Mouse (Mus musculus) stomach, embryonic 15.5 days (tissue): ENCODE measurements at regions not wholly inside any gene's neighbourhood (a gene's known extent, or its start where the extent isn't known, plus 50 kb on each side); places are given as distances from the start of the nearest gene placed in this dataset.

Source experiments
- ATAC-seq: fragments of 200-750 bp; cut with Nextera tagmentation; 2 replicates; pipeline ENCODE4 v1.8.0; 2017; ENCODE audit warnings: low read depth, moderate number of reproducible peaks, moderate TSS enrichment; ENCODE audit not compliant: insufficient read depth, low FRiP score
- H3K27ac ChIP-seq: fragments of 300-500 bp; sonication (generic); 2 replicates; pipeline ENCODE4 v1.5.1; 2015; ENCODE audit warnings: mild to moderate bottlenecking, inconsistent platforms
- H3K27me3 ChIP-seq: fragments of 300-500 bp; sonication (generic); replicated peaks from 2 replicates; pipeline ENCODE4 v1.6.1; 2015; ENCODE audit warnings: inconsistent platforms
- H3K36me3 ChIP-seq: fragments of 300-500 bp; sonication (generic); 2 replicates; pipeline ENCODE4 v1.6.1; 2015; ENCODE audit warnings: inconsistent platforms
- H3K4me1 ChIP-seq: fragments of 300-500 bp; sonication (generic); 2 replicates; pipeline ENCODE4 v1.6.1; 2015; ENCODE audit warnings: inconsistent platforms
- H3K4me2 ChIP-seq: fragments of 300-500 bp; sonication (generic); 2 replicates; pipeline ENCODE4 v1.6.1; 2015; ENCODE audit warnings: mild to moderate bottlenecking, inconsistent platforms
- H3K4me3 ChIP-seq: fragments of 300-500 bp; sonication (generic); replicated peaks from 2 replicates; pipeline ENCODE4 v1.5.1; 2015; ENCODE audit warnings: inconsistent platforms
- H3K9ac ChIP-seq: fragments of 300-500 bp; sonication (generic); 2 replicates; pipeline ENCODE4 v1.6.1; 2015; ENCODE audit warnings: inconsistent platforms
- H3K9me3 ChIP-seq: fragments of 300-500 bp; sonication (generic); 2 replicates; pipeline ENCODE4 v1.6.1; 2016; ENCODE audit warnings: inconsistent platforms
- WGBS: fragments of 180-500 bp; shearing (Covaris S2); methylation state at CpG from one replicate; pipeline ENCODE4 v1.1.7; 2015; 5-methylcytosine and 5-hydroxymethylcytosine counted together

DNA sequence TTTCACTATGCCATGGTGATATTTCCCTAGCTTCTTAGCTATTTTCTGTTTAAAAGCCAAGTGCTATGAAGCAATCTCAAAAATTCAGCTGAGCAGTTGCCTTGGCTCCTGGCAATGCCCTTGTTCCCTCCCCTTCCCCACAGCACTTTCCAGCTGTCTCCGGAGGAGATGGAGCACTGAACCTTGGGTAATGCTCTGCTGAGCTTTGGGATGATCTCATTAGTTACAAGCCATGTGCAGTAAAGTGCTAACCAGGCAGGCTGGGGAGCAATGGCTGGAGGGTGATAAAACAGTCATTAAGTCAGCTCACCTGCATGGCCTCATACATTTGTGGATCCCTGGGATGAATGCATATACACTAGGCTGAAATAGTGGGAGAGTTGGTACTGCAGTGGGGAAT lies 659.4 kb downstream of the Rab28 start:
- Histone ChIP-seq H3K4me2 (no peak overlapping the region), H3K4me3 (no peak overlapping the region), H3K9me3 (no peaks in the 10 kb centered on the region), H3K36me3 (no peaks in the 10 kb centered on the region), H3K27ac (no peak overlapping the region), H3K4me1 (no peaks in the 10 kb centered on the region), H3K9ac (no peak overlapping the region), H3K27me3 (no peaks in the 10 kb centered on the region)
- ATAC-seq, result peak; percentile 53; the same call in 1 of the 2 replicates
- 7% methylated on average over 1 of the region's 1 CpGs for WGBS

DNA sequence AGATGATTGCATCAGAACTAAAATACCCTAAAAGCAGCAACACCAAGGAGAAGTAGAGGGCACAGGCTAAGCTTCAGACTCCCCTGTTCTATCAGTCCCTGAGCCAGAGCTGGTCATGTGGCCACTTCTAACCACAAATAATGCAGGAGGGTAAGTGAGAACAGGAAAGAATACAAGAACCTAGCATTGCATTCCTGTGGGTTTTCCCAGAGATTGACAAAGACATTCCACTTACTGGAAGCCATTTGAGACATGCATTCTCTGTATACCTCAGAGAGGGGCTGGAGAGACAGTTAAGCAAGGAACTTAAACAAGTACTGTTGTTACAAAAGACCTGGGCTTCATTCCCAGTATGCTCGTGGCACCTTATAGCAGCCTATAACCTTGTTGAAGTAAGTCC lies 662.7 kb downstream of the Rab28 start:
- Histone ChIP-seq H3K9ac (no peak overlapping the region), H3K4me1 (no peaks in the 10 kb centered on the region), H3K4me2 (no peak overlapping the region), H3K36me3 (no peaks in the 10 kb centered on the region), H3K4me3 (no peak overlapping the region), H3K9me3 (no peaks in the 10 kb centered on the region), H3K27ac (no peak overlapping the region), H3K27me3 (no peaks in the 10 kb centered on the region)
- WGBS, result 60% methylated on average over 1 of the region's 1 CpGs
- ATAC-seq, result no peak

DNA sequence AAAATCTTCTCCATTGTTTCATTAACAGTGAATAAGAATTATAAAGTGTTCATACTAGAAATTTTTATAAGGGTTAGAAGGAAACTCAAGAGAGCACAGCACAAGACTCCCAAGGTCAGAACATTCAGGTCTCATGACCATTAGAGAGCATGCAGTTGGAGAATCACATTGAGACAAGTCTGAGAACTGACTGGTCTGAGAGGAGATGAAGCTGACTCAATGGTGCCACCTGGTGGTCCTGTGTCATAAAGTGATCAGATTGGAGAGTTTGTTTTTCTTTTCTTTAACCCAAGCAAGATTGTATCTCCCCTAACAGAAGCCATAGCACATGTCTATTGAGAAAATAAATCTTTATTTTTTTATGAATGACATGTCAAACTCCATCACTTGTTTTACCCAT lies 663.5 kb downstream of the Rab28 start:
- H3K27me3 ChIP-seq, result no peaks in the 10 kb centered on the region
- H3K4me2 ChIP-seq, result no peak overlapping the region
- H3K9me3 ChIP-seq, result no peaks in the 10 kb centered on the region
- H3K4me3 ChIP-seq, result no peak overlapping the region
- H3K27ac ChIP-seq, result no peak overlapping the region
- no peak for ATAC-seq
- no peaks in the 10 kb centered on the region for H3K4me1 ChIP-seq
- H3K9ac ChIP-seq, result no peak overlapping the region
- H3K36me3 ChIP-seq, result no peaks in the 10 kb centered on the region

DNA sequence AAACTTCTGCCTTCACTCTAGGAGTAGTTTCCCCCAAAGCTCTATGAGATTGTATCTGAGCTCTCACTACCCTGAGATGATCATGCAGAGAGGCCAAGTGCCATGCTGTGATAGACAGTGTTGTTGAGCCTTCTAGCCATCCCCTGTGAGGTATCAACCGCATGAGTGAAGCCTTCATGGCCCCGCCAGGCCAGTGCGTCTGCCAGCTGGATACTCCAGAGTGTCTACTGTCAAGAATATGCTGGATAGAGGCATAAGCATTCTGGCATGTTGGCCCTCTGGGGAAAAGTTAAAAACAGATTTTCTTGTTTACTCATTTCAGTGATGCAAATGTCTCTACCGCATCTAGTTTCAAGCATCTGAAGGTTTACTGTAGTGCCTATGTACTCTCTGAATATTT lies 669.2 kb downstream of the Rab28 start:
- no peak overlapping the region for H3K27ac ChIP-seq
- H3K4me3 ChIP-seq, result no peak overlapping the region
- H3K9ac ChIP-seq, result no peak overlapping the region
- no peaks in the 10 kb centered on the region for H3K9me3 ChIP-seq
- no peaks in the 10 kb centered on the region for H3K36me3 ChIP-seq
- no peaks in the 10 kb centered on the region for H3K4me1 ChIP-seq
- ATAC-seq, result no peak
- 85% methylated on average over 4 of the region's 4 CpGs for WGBS
- H3K4me2 ChIP-seq, result no peak overlapping the region
- no peaks in the 10 kb centered on the region for H3K27me3 ChIP-seq

DNA sequence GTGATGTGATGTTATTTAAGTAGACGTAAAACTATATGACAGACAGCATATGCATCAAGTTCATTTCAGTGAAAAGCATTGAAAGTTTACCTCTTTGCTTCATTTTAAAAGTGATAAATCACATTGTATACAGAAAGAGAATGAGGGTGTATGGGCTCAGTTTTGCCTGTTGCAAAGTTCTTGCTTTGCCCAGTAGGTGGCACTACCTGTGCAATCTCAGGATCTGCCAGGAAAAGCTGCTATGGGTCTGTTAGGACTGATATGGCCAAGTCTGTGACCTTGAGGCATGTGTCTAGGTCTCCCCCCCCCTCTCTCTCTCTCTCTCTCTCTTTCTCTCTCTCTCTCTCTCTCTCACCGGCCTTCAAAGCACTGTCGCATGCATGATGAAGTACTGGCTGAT lies 701.3 kb downstream of the Rab28 start:
- H3K27me3 ChIP-seq, result no peaks in the 10 kb centered on the region
- 39% methylated on average over 3 of the region's 3 CpGs for WGBS
- H3K27ac ChIP-seq, result no peak overlapping the region
- H3K36me3 ChIP-seq, result no peaks in the 10 kb centered on the region
- H3K9me3 ChIP-seq, result no peaks in the 10 kb centered on the region
- H3K4me2 ChIP-seq, result no peak overlapping the region
- H3K4me1 ChIP-seq, result no peaks in the 10 kb centered on the region
- no peak overlapping the region for H3K4me3 ChIP-seq
- peak; percentile 22; the same call in 1 of the 2 replicates for ATAC-seq
- no peak overlapping the region for H3K9ac ChIP-seq

DNA sequence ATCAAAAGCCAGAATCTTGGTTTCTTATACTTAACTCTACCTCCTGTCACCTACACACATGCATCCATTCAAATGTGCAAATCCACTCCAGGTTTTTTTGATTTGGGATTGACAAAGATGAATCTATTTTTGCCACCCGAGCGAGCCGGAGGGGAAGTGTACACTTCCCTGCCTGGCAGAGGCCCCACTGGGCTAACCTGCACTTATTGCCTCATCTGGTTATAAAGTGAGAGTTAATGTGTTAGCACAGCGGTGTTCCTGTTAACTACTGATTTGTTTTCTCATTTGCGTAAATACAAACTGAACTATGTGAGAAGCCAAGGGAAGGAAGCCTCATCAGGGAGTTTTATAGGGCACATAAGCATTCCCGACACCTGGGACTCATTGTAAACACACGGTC lies 721.4 kb downstream of the Rab28 start:
- Histone ChIP-seq H3K9ac (no peak overlapping the region), H3K27me3 (no peaks in the 10 kb centered on the region), H3K36me3 (no peaks in the 10 kb centered on the region), H3K4me1 (no peaks in the 10 kb centered on the region), H3K9me3 (no peaks in the 10 kb centered on the region), H3K27ac (no peak overlapping the region), H3K4me3 (no peak overlapping the region), H3K4me2 (no peak overlapping the region)
- 50% methylated on average over 7 of the region's 7 CpGs for WGBS
- no peak for ATAC-seq

DNA sequence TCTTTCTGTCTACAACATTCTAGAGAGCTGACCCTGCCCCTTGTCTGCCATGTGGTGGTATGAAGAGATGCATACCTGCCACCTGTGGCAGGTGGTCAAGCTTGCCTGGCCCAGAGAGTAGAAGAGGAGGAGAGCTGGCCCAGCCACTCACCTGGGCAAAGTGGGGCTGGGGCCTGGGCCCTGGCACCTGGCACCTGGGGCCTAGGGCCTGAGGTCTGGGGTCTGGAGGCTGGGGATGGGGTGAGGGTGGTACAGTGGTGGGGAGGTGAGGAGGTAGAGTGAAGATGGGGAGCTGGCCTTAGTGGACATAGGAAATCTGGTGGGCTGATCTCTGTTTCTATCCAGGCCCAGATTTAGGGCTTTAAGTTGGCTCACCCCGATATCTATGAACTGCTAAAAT lies 733.1 kb downstream of the Rab28 start:
- no peak overlapping the region for H3K4me2 ChIP-seq
- no peaks in the 10 kb centered on the region for H3K36me3 ChIP-seq
- H3K27ac ChIP-seq, result no peak overlapping the region
- no peaks in the 10 kb centered on the region for H3K27me3 ChIP-seq
- ATAC-seq, result no peak
- H3K9me3 ChIP-seq, result no peaks in the 10 kb centered on the region
- H3K4me3 ChIP-seq, result no peak overlapping the region
- WGBS, result 97% methylated on average over 1 of the region's 1 CpGs
- no peaks in the 10 kb centered on the region for H3K4me1 ChIP-seq
- H3K9ac ChIP-seq, result no peak overlapping the region

DNA sequence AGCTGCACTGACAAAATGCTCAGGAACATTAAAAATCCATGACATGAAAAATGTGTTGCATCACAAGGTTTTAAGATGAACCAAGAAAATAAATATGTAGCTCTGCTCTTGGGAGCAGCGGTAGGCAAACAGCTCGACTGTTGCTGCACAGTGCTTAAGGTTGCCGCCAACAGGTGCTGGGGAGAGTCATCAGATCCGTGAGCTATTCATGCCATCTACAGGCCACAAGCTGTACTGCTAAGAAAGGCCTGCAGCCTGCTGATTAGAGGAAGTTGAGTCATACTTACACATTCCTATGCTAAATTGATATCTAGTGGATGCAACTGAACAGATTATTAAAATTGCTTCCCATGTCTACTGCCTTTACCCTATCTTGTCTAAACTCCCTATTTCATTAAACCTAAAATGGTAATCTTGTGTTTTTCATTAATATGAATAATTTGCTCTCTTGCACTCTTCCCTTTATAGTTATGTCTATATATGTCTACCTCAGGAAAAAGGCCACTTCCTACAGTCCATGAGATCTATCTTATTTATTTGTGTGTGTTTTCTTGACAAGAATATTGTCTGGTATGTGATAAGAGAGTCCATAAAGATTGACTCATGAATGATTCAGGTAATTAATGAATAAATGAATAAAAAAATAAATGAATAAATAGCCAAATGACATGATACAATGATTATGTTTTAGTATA lies 754.9 kb downstream of the Rab28 start:
- under 1% methylated on average over 4 of the region's 4 CpGs for WGBS
- peak; percentile 85 for ATAC-seq
- H3K27ac ChIP-seq, result no peak overlapping the region
- H3K27me3 ChIP-seq, result no peaks in the 10 kb centered on the region
- no peak overlapping the region for H3K4me3 ChIP-seq
- H3K36me3 ChIP-seq, result no peaks in the 10 kb centered on the region
- H3K4me2 ChIP-seq, result no peak overlapping the region
- no peak overlapping the region for H3K9ac ChIP-seq
- H3K9me3 ChIP-seq, result no peaks in the 10 kb centered on the region
- H3K4me1 ChIP-seq, result no peaks in the 10 kb centered on the region

DNA sequence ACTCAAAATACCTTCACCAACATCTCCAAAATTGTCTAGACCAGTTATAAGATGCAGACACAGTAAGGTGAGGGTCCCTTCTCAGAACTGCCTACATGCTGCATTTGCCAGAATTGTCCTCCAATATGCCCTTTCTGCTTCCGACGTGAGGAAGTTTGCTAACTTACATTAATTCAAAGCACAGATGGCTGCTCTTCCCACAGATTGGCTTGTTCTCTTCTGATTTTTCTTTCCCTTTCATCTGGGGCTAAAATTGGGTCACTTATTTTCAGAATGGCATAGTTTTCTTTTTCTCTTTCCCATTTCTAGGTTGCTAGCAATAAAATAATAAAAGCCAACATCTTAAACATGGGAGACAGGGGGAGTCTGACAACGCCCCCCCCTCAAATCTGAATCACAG lies 778.8 kb downstream of the Rab28 start:
- no peak overlapping the region for H3K4me3 ChIP-seq
- ATAC-seq, result no peak
- 74% methylated on average over 3 of the region's 3 CpGs for WGBS
- H3K4me1 ChIP-seq, result no peaks in the 10 kb centered on the region
- H3K27ac ChIP-seq, result no peak overlapping the region
- no peaks in the 10 kb centered on the region for H3K27me3 ChIP-seq
- no peak overlapping the region for H3K9ac ChIP-seq
- H3K36me3 ChIP-seq, result no peaks in the 10 kb centered on the region
- H3K9me3 ChIP-seq, result no peaks in the 10 kb centered on the region
- no peak overlapping the region for H3K4me2 ChIP-seq

DNA sequence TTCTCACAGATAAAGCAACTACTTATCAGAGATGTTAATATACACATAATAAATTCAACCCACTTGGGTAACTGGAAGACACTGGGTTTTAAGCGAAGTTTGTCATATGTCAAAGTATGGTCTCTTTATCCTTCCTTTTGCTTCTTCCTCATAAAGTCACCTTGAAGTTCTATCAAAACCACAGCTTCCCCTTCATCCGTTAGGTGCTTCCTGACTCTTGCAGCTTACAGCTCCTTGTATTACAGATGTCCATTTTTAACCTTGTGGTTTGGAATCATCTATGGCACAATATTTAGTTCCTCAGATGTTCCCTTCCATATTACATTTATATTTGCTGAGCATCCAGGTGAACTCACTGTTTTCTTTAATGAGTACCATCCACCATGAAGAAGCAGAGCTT lies 787.0 kb downstream of the Rab28 start:
- ATAC-seq, result no peak
- no peaks in the 10 kb centered on the region for H3K36me3 ChIP-seq
- WGBS, result 85% methylated on average over 2 of the region's 2 CpGs

DNA sequence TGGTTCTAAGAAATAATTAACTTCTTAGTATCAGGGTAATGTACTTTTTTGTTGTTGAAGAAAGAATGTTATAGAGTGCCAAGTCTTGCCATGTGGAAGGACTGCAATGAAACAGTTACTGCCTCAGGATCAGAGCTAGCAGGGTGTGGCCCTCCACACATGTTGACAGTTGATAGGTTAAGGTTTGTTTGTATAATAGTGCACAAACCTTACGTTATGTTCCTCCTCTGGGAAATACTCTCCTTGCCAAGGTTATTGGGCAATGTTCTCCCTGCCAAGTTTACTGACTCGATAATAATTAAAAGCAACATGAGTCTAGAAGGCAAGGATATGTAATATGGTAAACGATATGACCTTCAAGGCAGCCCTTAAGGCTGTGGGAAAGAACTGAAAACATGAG lies 799.2 kb downstream of the Rab28 start:
- Histone ChIP-seq H3K4me1 (no peaks in the 10 kb centered on the region), H3K9ac (no peak overlapping the region), H3K4me3 (no peak overlapping the region), H3K36me3 (no peaks in the 10 kb centered on the region), H3K27ac (no peak overlapping the region), H3K27me3 (no peaks in the 10 kb centered on the region), H3K4me2 (no peak overlapping the region), H3K9me3 (no peaks in the 10 kb centered on the region)
- 67% methylated on average over 3 of the region's 3 CpGs for WGBS
- no peak for ATAC-seq

More for the DNA sequence above, 787.0 kb downstream of the Rab28 start:
- H3K27ac ChIP-seq, result no peak overlapping the region
- no peaks in the 10 kb centered on the region for H3K4me1 ChIP-seq
- H3K9me3 ChIP-seq, result no peaks in the 10 kb centered on the region
- H3K27me3 ChIP-seq, result no peaks in the 10 kb centered on the region
- H3K4me2 ChIP-seq, result no peak overlapping the region
- no peak overlapping the region for H3K4me3 ChIP-seq
- no peak overlapping the region for H3K9ac ChIP-seq

DNA sequence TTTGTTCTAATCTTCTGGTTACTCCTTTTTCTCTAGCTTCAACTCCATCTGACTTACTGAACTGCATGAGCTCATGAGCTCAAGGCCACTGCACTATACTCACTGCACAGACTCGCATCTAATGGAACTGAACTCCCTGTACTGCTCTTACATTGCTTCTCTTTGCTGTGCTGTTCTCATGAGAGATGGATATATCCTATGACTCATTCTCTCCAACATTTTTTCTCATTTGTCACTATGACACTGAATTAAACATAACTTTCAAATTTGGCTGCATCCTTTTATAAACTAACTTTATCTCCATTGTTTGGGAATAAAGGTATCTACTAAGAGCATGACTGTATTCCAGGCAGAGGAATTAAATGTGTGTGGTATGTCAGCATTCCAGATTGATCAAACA lies 806.2 kb downstream of the Rab28 start:
- H3K4me2 ChIP-seq, result no peak overlapping the region
- H3K36me3 ChIP-seq, result no peaks in the 10 kb centered on the region
- H3K27ac ChIP-seq, result no peak overlapping the region
- H3K9me3 ChIP-seq, result no peaks in the 10 kb centered on the region
- no peaks in the 10 kb centered on the region for H3K4me1 ChIP-seq
- no peaks in the 10 kb centered on the region for H3K27me3 ChIP-seq
- no peak overlapping the region for H3K9ac ChIP-seq
- no peak overlapping the region for H3K4me3 ChIP-seq
- 56% methylated on average over 1 of the region's 1 CpGs for WGBS
- no peak for ATAC-seq

DNA sequence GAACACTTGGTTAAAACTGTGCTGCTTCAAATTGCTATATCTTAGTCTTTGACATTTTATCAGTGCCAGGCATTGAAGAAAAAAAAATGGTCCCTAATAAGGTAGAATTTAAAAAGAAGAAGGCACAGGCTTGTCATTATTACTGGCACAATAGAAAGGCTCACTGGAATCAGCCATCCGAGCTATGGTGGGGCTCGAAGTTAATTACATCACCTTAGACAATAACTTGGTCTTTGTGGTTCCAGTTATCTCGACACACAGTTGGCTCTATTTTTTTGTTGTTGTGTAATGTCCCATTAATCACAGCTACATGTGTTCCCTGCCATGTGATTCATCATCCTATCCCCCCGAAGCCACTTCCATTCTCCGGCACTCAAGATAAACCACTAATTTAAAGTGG lies 825.1 kb downstream of the Rab28 start:
- H3K36me3 ChIP-seq, result no peaks in the 10 kb centered on the region
- no peak overlapping the region for H3K4me2 ChIP-seq
- H3K27me3 ChIP-seq, result no peaks in the 10 kb centered on the region
- WGBS, result 48% methylated on average over 5 of the region's 5 CpGs
- no peak for ATAC-seq
- H3K9me3 ChIP-seq, result no peaks in the 10 kb centered on the region
- H3K27ac ChIP-seq, result no peak overlapping the region
- H3K4me1 ChIP-seq, result no peaks in the 10 kb centered on the region
- H3K4me3 ChIP-seq, result no peak overlapping the region
- H3K9ac ChIP-seq, result no peak overlapping the region
